Mouse (Mus musculus): Measurements from ENCODE around the gene Afg3l1.

- TF ChIP-seq POLR2A (IDR thresholded peaks at IDR 0.05; ENCODE audit: borderline replicate concordance, extremely low read depth, insufficient read depth, insufficient read length, poor library complexity, severe bottlenecking) (no peak), CTCF (IDR thresholded peaks at IDR 0.05; ENCODE audit: borderline replicate concordance, extremely low read depth, insufficient read depth, insufficient read length) (no peak)
Measured at GRCm38 (mm10) chr8:123441788-123442187, 35.9 kb upstream of the Afg3l1 start.

Data from brain, embryonic 14.5 days (tissue).